ENCODE assay signal across 21 mouse cellular contexts in the genomic region with DNA sequence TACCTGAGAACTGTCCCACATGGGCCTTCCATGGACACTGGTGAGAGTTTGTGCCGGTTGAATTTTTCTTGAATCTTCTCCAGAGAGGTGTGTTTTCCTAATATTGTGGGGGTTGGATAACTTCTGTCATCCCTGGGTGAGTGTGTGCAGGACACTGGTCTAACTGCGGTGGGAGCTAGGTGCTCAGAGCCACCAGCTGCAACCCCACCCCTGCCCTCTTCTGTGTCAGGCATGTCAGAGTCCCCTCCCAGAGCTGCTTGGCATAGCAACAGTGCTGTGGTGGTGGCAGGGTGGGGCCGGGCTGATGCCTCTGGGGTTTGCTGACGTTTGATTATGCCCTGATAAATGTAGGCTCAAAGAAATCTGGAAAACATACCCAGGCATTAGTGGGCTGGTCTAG. TPM values are rescaled to one million over a fixed set of nuclear protein-coding genes. Genes with fewer than 3 reads are reported as not detected.
DNase-seq lines count a peak whose midpoint lies in the region; ATAC-seq and TF ChIP-seq lines count a peak whose summit lies in the region.
"Had no signal": no experiment of that assay in that cellular context is flagged by ENCODE, and none has a peak within 500 bp of the region (broad histone marks: within the 10 kb centered on the region; RNA-seq: fewer than 3 reads in every experiment).

No protein-coding gene starts in this region.

- no peak for ATAC-seq in heart, embryonic 12.5 days (ENCODE audit: insufficient number of reproducible peaks, low FRiP score)
- no peak for ATAC-seq in heart, embryonic 13.5 days (ENCODE audit: extremely low read depth, insufficient number of reproducible peaks, low FRiP score, low TSS enrichment)
- ATAC-seq: activated CD4-positive, CD25-positive, alpha-beta regulatory T cell, adult 4 months; CD4-positive, CD25-positive, alpha-beta regulatory T cell, adult 4 months; Patski had no signal

- DNase-seq in cerebellum, postnatal 10 days, result peak; percentile 41 to 50
- DNase-seq in cerebellum, adult 18-20 months, result no peak
- DNase-seq in heart, embryonic 10.5 days (ENCODE audit: low spot score), result no peak
- no peak for DNase-seq in heart, adult 9 months (ENCODE audit: low spot score in 2 of 2)
- DNase-seq in heart, adult 11 months, result no peak
- DNase-seq in heart, adult 2 months, result no peak
- DNase-seq: adrenal gland, adult 2 months; adrenal gland, adult 8-10 months; adrenal gland, postnatal 10 days; adrenal gland, postnatal 14 days; adrenal gland, postnatal 25 days; adrenal gland, postnatal 36 days; B cell, adult 2 months; cerebellum, adult 11 months; cerebellum, adult 11-12 months had no signal

- peak overlapping the region; percentile 66 for H3K27ac ChIP-seq in heart, embryonic 10.5 days
- H3K27ac ChIP-seq in heart, embryonic 12.5 days (ENCODE audit: poor library complexity, severe bottlenecking), result peak overlapping the region; percentile 59; the same call in 1 of the 2 replicates
- H3K27ac ChIP-seq in heart, embryonic 13.5 days (replicated peaks), result peak overlapping the region; percentile 76; the same call in 1 of the 2 replicates
- no peak overlapping the region; the same call in 1 of the 2 replicates for H3K27ac ChIP-seq in heart, adult 2 months

- no peak for TF ChIP-seq EP300 in heart, adult 2 months (IDR thresholded peaks at IDR 0.05; ENCODE audit: insufficient read depth, low read depth, low read length)

- H3K4me2 ChIP-seq in heart, embryonic 12.5 days, result no peak overlapping the region
- no peak overlapping the region for H3K4me2 ChIP-seq in heart, embryonic 13.5 days

- TF ChIP-seq CTCF in heart, adult 2 months (IDR thresholded peaks at IDR 0.05), result no peak

- TF ChIP-seq POLR2A in heart, adult 2 months (IDR thresholded peaks at IDR 0.05; ENCODE audit: insufficient read depth, low read depth, low read length), result no peak

- H3K9me3 ChIP-seq in heart, embryonic 10.5 days, result no peaks in the 10 kb centered on the region
- H3K9me3 ChIP-seq in heart, embryonic 12.5 days (replicated peaks), result no peaks in the 10 kb centered on the region
- H3K9me3 ChIP-seq in heart, embryonic 13.5 days, result no peaks in the 10 kb centered on the region

- peaks cover 54% of the 10 kb centered on the region for H3K4me1 ChIP-seq in heart, embryonic 10.5 days
- peaks cover 58% of the 10 kb centered on the region for H3K4me1 ChIP-seq in heart, embryonic 12.5 days (replicated peaks)
- H3K4me1 ChIP-seq in heart, embryonic 13.5 days, result peaks cover 54% of the 10 kb centered on the region
- H3K4me1 ChIP-seq in heart, adult 2 months (ENCODE audit: control insufficient read depth, insufficient read depth, low read length), result peaks cover 5% of the 10 kb centered on the region

- WGBS in heart, embryonic 10.5 days, result 54% methylated on average over 4 of the region's 4 CpGs
- WGBS in heart, embryonic 12.5 days, result 46% methylated on average over 4 of the region's 4 CpGs
- WGBS in heart, embryonic 13.5 days, result 45% methylated on average over 4 of the region's 4 CpGs
- 62% methylated on average over 4 of the region's 4 CpGs for WGBS in heart, adult 2 months

- no peaks in the 10 kb centered on the region for H3K79me2 ChIP-seq in heart, adult 2 months (replicated peaks; ENCODE audit: control insufficient read depth, insufficient read depth, low read length)

- no peak overlapping the region for H3K9ac ChIP-seq in heart, embryonic 12.5 days
- H3K9ac ChIP-seq in heart, embryonic 13.5 days, result peak overlapping the region; percentile 24; the same call in 1 of the 2 replicates
- no peak overlapping the region for H3K9ac ChIP-seq in heart, adult 2 months (ENCODE audit: low read depth, low read length)

- H3K4me3 ChIP-seq in heart, embryonic 10.5 days, result no peak overlapping the region
- no peak overlapping the region for H3K4me3 ChIP-seq in heart, embryonic 12.5 days
- H3K4me3 ChIP-seq in heart, embryonic 13.5 days, result no peak overlapping the region
- H3K4me3 ChIP-seq in heart, adult 2 months, result no peak overlapping the region

- no peaks in the 10 kb centered on the region for H3K36me3 ChIP-seq in heart, embryonic 10.5 days
- H3K36me3 ChIP-seq in heart, embryonic 12.5 days, result no peaks in the 10 kb centered on the region
- H3K36me3 ChIP-seq in heart, embryonic 13.5 days, result no peaks in the 10 kb centered on the region
- no peaks in the 10 kb centered on the region for H3K36me3 ChIP-seq in heart, adult 2 months (ENCODE audit: control insufficient read depth, insufficient read depth, low read length)
- H3K36me3 ChIP-seq: G1E had no signal

- H3K27me3 ChIP-seq in heart, embryonic 10.5 days (ENCODE audit: insufficient read depth, poor library complexity, severe bottlenecking), result peaks cover 5% of the 10 kb centered on the region; the same call in 1 of the 2 replicates
- H3K27me3 ChIP-seq in heart, embryonic 12.5 days (replicated peaks), result no peaks in the 10 kb centered on the region
- H3K27me3 ChIP-seq in heart, embryonic 13.5 days (replicated peaks), result peaks cover 3% of the 10 kb centered on the region; the same call in 1 of the 2 replicates
- no peaks in the 10 kb centered on the region for H3K27me3 ChIP-seq in heart, adult 2 months (ENCODE audit: control insufficient read depth, insufficient read depth, low read length)

- intact Hi-C loops in heart, adult 2 months (cut with DNase I), result no loop called here

RNA-seq across cellular contexts. Expression of a gene that starts 40.6 kb away (rescaled TPM):
- 11.1 and 14.4 TPM in 2 replicates for polyA plus RNA-seq in heart, embryonic 10.5 days (2016; fragmentation: Nextera tagmentation; extraction: Ambion mirVana)
- polyA plus RNA-seq in heart, embryonic 12.5 days (2016; fragmentation: Nextera tagmentation; extraction: Ambion mirVana), result 13.7 and 16.8 TPM in 2 replicates
- 7.6 and 7.7 TPM in 2 replicates for polyA plus RNA-seq in heart, embryonic 13.5 days (2015; fragmentation: Nextera tagmentation; extraction: Ambion mirVana)
- 10 to 100 TPM; 30.0 to 31.4 TPM for total RNA-seq in heart, adult 2 months (2021)
- 38.3 and 39.5 TPM in 2 replicates for polyA plus RNA-seq in heart, adult 2 months (2012; rRNA removed)

Comparison
In these comparisons a context has a peak if more than half of its experiments do, and no peak if none do; other contexts are left out.
1. DNase-seq: peak in cerebellum, postnatal 10 days (2 of 2); none in cerebellum, adult 18-20 months (0 of 2), heart, embryonic 10.5 days (single experiment), heart, adult 9 months (0 of 2), heart, adult 11 months (single experiment) and heart, adult 2 months (0 of 2).